Mouse (Mus musculus) bone marrow, adult 2 months (tissue): ENCODE measurements around the gene Prdm16.

Experiments
- CTCF ChIP-seq: fragments of 200-500 bp; IDR thresholded peaks from 2 replicates; pipeline ENCODE4 v1.5.1; 2011; ENCODE audit warnings: low read length, control low read depth; ENCODE audit not compliant: control insufficient read depth, insufficient read depth
- POLR2A ChIP-seq: fragments of 200-500 bp; IDR thresholded peaks from 2 replicates; pipeline ENCODE4 v1.6.1; 2011; ENCODE audit warnings: low read depth, mild to moderate bottlenecking, control low read depth, low read length, borderline replicate concordance; ENCODE audit not compliant: control insufficient read depth

DNA sequence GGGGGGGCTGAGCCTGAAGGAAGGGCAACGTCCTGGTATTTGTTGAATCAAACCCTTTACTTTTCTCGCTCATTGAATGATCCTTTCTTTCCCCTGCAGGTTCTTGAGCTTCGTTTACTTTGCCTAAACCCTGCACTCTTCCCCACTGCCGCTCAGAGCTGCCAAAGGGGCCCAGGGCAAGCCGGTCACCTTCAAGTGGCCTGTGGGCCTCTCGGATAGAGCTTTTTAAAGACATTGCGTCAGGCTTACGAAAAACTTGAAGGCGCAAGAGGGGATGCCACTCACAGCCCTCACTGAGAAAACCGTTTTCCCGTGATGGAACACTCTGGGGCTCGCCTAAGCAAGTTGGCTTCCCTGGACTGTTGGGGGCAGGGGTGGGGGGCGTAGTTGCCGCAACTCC is 50.9 kb downstream of the Prdm16 start:
- TF ChIP-seq POLR2A = no peak
- no peak for TF ChIP-seq CTCF
